Mouse (Mus musculus): ENCODE measurements around the gene Acot5.
"Not testable (repeated sequence)": the region's sequence is repeated elsewhere in the genome, so short reads cannot be mapped to it uniquely, and the experiment has no call there.

DNA sequence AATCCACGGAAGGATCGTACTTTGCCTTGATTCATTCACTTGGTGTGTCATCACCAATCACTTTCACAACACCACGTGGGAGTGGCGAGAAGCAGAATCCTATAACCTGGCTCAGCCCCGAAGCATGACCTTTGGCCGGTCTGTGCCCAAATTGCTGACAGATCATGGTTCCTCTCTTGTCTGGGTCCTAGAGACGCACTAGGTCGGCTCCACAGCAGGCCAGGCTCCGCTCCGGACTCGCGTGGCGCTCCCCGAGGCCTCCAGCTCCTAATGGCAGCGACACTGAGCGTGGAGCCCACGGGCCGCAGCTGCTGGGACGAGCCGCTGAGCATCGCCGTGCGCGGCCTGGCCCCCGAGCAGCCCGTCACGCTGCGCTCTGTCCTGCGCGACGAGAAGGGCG lies 30.9 kb upstream of the Acot5 start, which contains the start of gene Acot4:
- TF ChIP-seq CTCF (IDR thresholded peaks at IDR 0.05; ENCODE audit: low read depth, low read length); POLR2A (IDR thresholded peaks at IDR 0.05; ENCODE audit: insufficient read depth, low read length): not testable (repeated sequence)

All from ES-Bruce4 (cell line).